Mouse (Mus musculus): ENCODE data around the gene Cfap52. TPM values are rescaled to one million over a fixed set of nuclear protein-coding genes. Genes with fewer than 3 reads are reported as not detected.

The Cfap52 gene
- polyA plus RNA-seq, 2 experiments, result 0.02 TPM; not detected in 1

- 34% methylated on average over 3 of the region's 3 CpGs for WGBS (ENCODE audit: insufficient replicate concordance)
- no peak overlapping the region for H3K9ac ChIP-seq (replicated peaks)
These were observed 17.2 kb downstream of the Cfap52 start for GRCm38 (mm10) chr11:67948229-67948628.

DNA sequence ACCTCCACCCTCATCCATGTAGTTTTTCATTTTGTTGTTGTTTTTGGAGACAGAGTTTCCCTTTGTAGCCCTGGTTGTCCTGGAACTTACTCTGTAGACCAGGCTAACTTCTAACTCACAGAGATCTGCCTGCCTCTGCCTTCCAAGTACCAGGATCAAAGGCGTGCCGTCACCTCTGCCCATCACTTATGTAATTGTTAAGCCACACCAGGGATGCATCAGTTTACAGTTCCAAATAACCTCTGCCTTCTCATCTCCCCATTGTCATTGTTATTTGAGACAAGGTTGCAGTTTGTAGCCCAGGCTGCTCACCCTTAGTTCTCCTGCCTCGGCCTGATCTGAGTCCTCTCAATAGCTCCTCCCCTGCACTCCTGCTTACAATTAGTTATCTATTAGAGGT lies 33.3 kb downstream of the Cfap52 start:
- H3K36me3 ChIP-seq (replicated peaks; ENCODE audit: control insufficient read depth, insufficient read depth, low read depth), result no peaks in the 10 kb centered on the region
- no peak overlapping the region for H3K4me3 ChIP-seq (ENCODE audit: insufficient read depth in 1 of 2, low read depth in 2 of 2, low read length in 2 of 2)
- 67% methylated on average over 3 of the region's 3 CpGs for WGBS (ENCODE audit: insufficient replicate concordance)
- H3K4me2 ChIP-seq (ENCODE audit: low read depth), result no peak overlapping the region
- DNase-seq (ENCODE audit: low read depth in 3 of 3, low spot score in 3 of 3) (no peak), ATAC-seq (ENCODE audit: insufficient read depth) (no peak)
- H3K27ac ChIP-seq, result no peak overlapping the region
- TF ChIP-seq EP300 (IDR thresholded peaks at IDR 0.05; ENCODE audit: low read depth), result no peak
- no peak for TF ChIP-seq CTCF (IDR thresholded peaks at IDR 0.05; ENCODE audit: low read depth)
- no peaks in the 10 kb centered on the region for H3K27me3 ChIP-seq (ENCODE audit: control insufficient read depth, insufficient read depth, low read length)
- H3K9ac ChIP-seq (replicated peaks), result no peak overlapping the region
- no peaks in the 10 kb centered on the region for H3K4me1 ChIP-seq (replicated peaks; ENCODE audit: control insufficient read depth in 2 of 2, insufficient read depth in 2 of 2, low read length in 1 of 2)
- no peaks in the 10 kb centered on the region for H3K9me3 ChIP-seq (ENCODE audit: control insufficient read depth, low read length)

More at GRCm38 (mm10) chr11:67948229-67948628, 17.2 kb downstream of the Cfap52 start:
- TF ChIP-seq CTCF (IDR thresholded peaks at IDR 0.05; ENCODE audit: low read depth) (no peak), EP300 (IDR thresholded peaks at IDR 0.05; ENCODE audit: low read depth) (no peak)
- Histone ChIP-seq H3K4me3 (ENCODE audit: insufficient read depth in 1 of 2, low read depth in 2 of 2, low read length in 2 of 2) (no peak overlapping the region), H3K27ac (no peak overlapping the region), H3K27me3 (ENCODE audit: control insufficient read depth, insufficient read depth, low read length) (no peaks in the 10 kb centered on the region), H3K4me1 (replicated peaks; ENCODE audit: control insufficient read depth in 2 of 2, insufficient read depth in 2 of 2, low read length in 1 of 2) (no peaks in the 10 kb centered on the region), H3K36me3 (replicated peaks; ENCODE audit: control insufficient read depth, insufficient read depth, low read depth) (no peaks in the 10 kb centered on the region), H3K9me3 (ENCODE audit: control insufficient read depth, low read length) (no peaks in the 10 kb centered on the region), H3K4me2 (ENCODE audit: low read depth) (no peak overlapping the region)
- DNase-seq (ENCODE audit: low read depth in 3 of 3, low spot score in 3 of 3) (no peak), ATAC-seq (ENCODE audit: insufficient read depth) (no peak)

DNA sequence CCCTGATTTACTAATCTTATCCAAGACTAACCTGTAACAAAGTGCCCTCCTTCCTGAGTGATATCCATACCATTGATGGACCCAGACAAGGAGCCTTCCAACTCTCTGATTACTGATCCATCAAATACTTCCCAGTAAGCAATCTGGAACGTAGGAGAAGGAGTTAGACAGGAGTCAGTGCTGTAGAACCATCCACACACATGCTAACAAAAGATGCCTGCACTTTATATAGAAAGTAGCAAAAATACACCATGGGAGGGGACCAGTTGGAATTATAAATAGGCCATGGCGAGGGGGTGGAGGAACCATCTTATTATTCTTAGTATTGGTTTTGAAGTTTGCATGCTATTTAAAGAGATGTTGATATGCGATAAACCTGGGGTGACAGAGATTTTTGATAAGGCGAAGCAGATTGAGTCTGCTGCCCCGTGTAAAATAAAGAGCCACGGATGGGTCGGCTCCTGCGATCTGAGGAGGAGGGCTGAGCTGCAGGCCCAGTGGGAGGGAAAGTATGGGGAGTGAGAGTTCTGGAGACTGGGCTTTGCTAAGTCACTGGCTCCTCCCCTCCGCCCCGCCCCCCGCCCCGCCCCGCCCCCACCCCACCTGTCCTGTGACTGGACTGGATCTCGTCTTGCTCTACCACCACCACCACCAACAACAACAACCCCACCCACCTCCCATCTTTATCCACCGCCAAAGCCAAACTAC lies 38.9 kb downstream of the Cfap52 start:
- TF ChIP-seq EP300 (IDR thresholded peaks at IDR 0.05; ENCODE audit: low read depth), result no peak
- TF ChIP-seq CTCF (IDR thresholded peaks at IDR 0.05; ENCODE audit: low read depth), result no peak
- DNase-seq (ENCODE audit: low read depth in 3 of 3, low spot score in 3 of 3), result no peak

DNA sequence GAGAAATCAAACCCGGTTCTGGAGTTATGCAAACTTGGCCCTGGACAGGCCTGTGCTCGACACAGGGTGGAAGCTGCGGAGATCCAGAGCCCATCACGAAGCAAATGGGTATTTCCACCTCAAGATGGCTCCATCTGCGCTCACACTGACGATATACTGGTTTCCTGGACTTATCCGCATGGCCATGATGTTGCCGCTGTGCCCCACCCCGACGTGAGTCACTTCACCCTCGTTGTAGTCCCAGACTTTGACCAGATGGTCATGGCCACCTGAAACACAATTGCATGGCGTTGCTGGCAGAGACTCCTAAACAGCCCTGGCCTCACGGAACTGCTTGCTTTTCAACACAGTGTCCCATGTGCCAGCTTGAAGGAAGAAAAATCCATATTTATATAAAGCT lies 40.5 kb downstream of the Cfap52 start:
- ATAC-seq (ENCODE audit: insufficient read depth) (no peak), DNase-seq (ENCODE audit: low read depth in 3 of 3, low spot score in 3 of 3) (no peak)
- no peaks in the 10 kb centered on the region for H3K36me3 ChIP-seq (replicated peaks; ENCODE audit: control insufficient read depth, insufficient read depth, low read depth)
- no peak for TF ChIP-seq EP300 (IDR thresholded peaks at IDR 0.05; ENCODE audit: low read depth)
- no peak for TF ChIP-seq CTCF (IDR thresholded peaks at IDR 0.05; ENCODE audit: low read depth)
- 71% methylated on average over 13 of the region's 13 CpGs for WGBS (ENCODE audit: insufficient replicate concordance)
- H3K4me3 ChIP-seq (ENCODE audit: insufficient read depth in 1 of 2, low read depth in 2 of 2, low read length in 2 of 2), result no peak overlapping the region
- peaks cover 29% of the 10 kb centered on the region for H3K27me3 ChIP-seq (ENCODE audit: control insufficient read depth, insufficient read depth, low read length)
- H3K9me3 ChIP-seq (ENCODE audit: control insufficient read depth, low read length), result no peaks in the 10 kb centered on the region
- H3K27ac ChIP-seq, result no peak overlapping the region
- H3K4me2 ChIP-seq (ENCODE audit: low read depth), result no peak overlapping the region
- 0 out of 4 replicates have a peak, but pooled peaks cover 0 to 2% of the 10 kb centered on the region in 2 experiments for H3K4me1 ChIP-seq (replicated peaks; ENCODE audit: control insufficient read depth in 2 of 2, insufficient read depth in 2 of 2, low read length in 1 of 2)
- no peak overlapping the region for H3K9ac ChIP-seq (replicated peaks)

More for the DNA sequence above, 38.9 kb downstream of the Cfap52 start:
- Histone ChIP-seq H3K27ac (no peak overlapping the region), H3K4me2 (ENCODE audit: low read depth) (no peak overlapping the region), H3K36me3 (replicated peaks; ENCODE audit: control insufficient read depth, insufficient read depth, low read depth) (no peaks in the 10 kb centered on the region), H3K9me3 (ENCODE audit: control insufficient read depth, low read length) (no peaks in the 10 kb centered on the region), H3K4me1 (replicated peaks; ENCODE audit: control insufficient read depth in 2 of 2, insufficient read depth in 2 of 2, low read length in 1 of 2) (0 out of 4 replicates have a peak, but pooled peaks cover 0 to 2% of the 10 kb centered on the region in 2 experiments), H3K27me3 (ENCODE audit: control insufficient read depth, insufficient read depth, low read length) (peaks cover 14% of the 10 kb centered on the region), H3K9ac (replicated peaks) (no peak overlapping the region), H3K4me3 (ENCODE audit: insufficient read depth in 1 of 2, low read depth in 2 of 2, low read length in 2 of 2) (no peak overlapping the region)
- ATAC-seq (ENCODE audit: insufficient read depth), result no peak
- 14% methylated on average over 14 of the region's 15 CpGs for WGBS (ENCODE audit: insufficient replicate concordance)

- Histone ChIP-seq H3K9ac (replicated peaks) (no peak overlapping the region), H3K27ac (no peak overlapping the region), H3K27me3 (ENCODE audit: control insufficient read depth, insufficient read depth, low read length) (peaks cover 35% of the 10 kb centered on the region), H3K4me3 (ENCODE audit: insufficient read depth in 1 of 2, low read depth in 2 of 2, low read length in 2 of 2) (no peak overlapping the region), H3K9me3 (ENCODE audit: control insufficient read depth, low read length) (no peaks in the 10 kb centered on the region), H3K36me3 (replicated peaks; ENCODE audit: control insufficient read depth, insufficient read depth, low read depth) (no peaks in the 10 kb centered on the region), H3K4me1 (replicated peaks; ENCODE audit: control insufficient read depth in 2 of 2, insufficient read depth in 2 of 2, low read length in 1 of 2) (0 out of 4 replicates have a peak, but pooled peaks cover 0 to 2% of the 10 kb centered on the region in 2 experiments), H3K4me2 (ENCODE audit: low read depth) (no peak overlapping the region)
- WGBS (ENCODE audit: insufficient replicate concordance), result 63% methylated on average over 5 of the region's 5 CpGs
- no peak for DNase-seq (ENCODE audit: low read depth in 3 of 3, low spot score in 3 of 3)
- TF ChIP-seq CTCF (IDR thresholded peaks at IDR 0.05; ENCODE audit: low read depth) (no peak), EP300 (IDR thresholded peaks at IDR 0.05; ENCODE audit: low read depth) (no peak)
- no peak for ATAC-seq (ENCODE audit: insufficient read depth)
These were observed 41.7 kb downstream of the Cfap52 start for GRCm38 (mm10) chr11:67923720-67924119.
